Mouse (Mus musculus): Measurements from ENCODE around the gene B3gnt9. TPM values are rescaled to one million over a fixed set of nuclear protein-coding genes. Genes with fewer than 3 reads are reported as not detected.

B3gnt9 gene
- polyA plus RNA-seq, 1 experiment from 2014 or later: 24.8 TPM

DNA sequence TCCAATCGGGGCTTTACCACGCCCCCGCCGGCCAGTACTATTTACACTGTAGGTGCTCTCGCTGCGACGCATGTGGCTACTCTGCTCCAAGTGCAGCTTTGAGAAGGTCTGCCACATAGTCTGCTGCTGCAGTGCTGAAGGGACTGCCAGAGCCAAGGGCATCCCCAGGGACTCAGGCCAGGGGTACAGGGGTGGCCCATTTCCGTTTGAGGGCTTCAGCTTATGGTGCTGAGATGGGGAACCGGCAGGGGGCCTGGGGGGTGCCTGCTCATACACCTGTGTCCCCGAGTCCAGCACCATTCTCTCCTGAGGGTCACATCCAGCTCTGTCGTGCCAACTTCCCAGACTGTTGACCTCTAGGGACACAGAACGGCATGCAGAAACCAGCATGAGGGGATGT is 30.6 kb upstream of the B3gnt9 start:
- Histone ChIP-seq H3K9me3 (ENCODE audit: low read length) (no peaks in the 10 kb centered on the region), H3K9ac (replicated peaks; ENCODE audit: low read depth) (no peak overlapping the region), H3K4me1 (ENCODE audit: insufficient read depth, low read depth, low read length) (peaks cover 10% of the 10 kb centered on the region), H3K36me3 (ENCODE audit: insufficient read depth, low read length) (no peaks in the 10 kb centered on the region), H3K27me3 (replicated peaks; ENCODE audit: insufficient read depth, low read length) (0 out of 2 replicates have a peak, but pooled peaks cover 4% of the 10 kb centered on the region), H3K4me2 (replicated peaks; ENCODE audit: low read depth, low read length) (no peak overlapping the region), H3K4me3 (ENCODE audit: low read depth, low read length) (no peak overlapping the region), H3K27ac (ENCODE audit: low read length) (no peak overlapping the region)
- TF ChIP-seq EP300 (IDR thresholded peaks at IDR 0.05) (no peak), CTCF (IDR thresholded peaks at IDR 0.05) (no peak)
- 43% methylated on average over 12 of the region's 12 CpGs for WGBS
- ATAC-seq (no peak), DNase-seq (ENCODE audit: low spot score) (no peak)

DNA sequence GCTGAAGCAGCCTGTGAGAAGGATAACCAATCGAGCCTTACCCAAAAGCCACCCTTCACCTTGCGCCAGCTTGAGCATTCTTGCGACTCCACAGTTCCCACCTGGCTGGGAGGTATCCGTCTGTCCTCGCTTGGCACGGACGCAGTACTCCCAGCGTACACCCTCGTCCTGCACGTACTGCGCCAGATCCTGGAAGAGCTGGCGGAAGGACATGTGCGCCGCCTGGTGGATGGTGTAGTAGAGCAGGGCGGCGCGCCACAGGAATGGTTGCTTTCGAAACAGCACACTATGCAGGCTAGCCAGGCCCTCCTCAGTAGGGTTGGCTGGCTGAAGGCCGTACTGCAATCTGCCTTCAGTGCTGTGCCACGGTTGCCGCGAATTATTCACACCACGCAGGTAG is 28.1 kb upstream of the B3gnt9 start:
- peak; percentile 76 for ATAC-seq
- Histone ChIP-seq H3K4me3 (ENCODE audit: low read depth, low read length) (no peak overlapping the region), H3K4me1 (ENCODE audit: insufficient read depth, low read depth, low read length) (no peaks in the 10 kb centered on the region; the same call in 1 of the 2 replicates), H3K4me2 (replicated peaks; ENCODE audit: low read depth, low read length) (no peak overlapping the region), H3K27me3 (replicated peaks; ENCODE audit: insufficient read depth, low read length) (peaks cover 10% of the 10 kb centered on the region; the same call in 1 of the 2 replicates), H3K9ac (replicated peaks; ENCODE audit: low read depth) (no peak overlapping the region), H3K36me3 (ENCODE audit: insufficient read depth, low read length) (no peaks in the 10 kb centered on the region), H3K9me3 (ENCODE audit: low read length) (no peaks in the 10 kb centered on the region), H3K27ac (ENCODE audit: low read length) (no peak overlapping the region)
- TF ChIP-seq EP300 (IDR thresholded peaks at IDR 0.05): no peak
- peak; percentile 99 for TF ChIP-seq CTCF (IDR thresholded peaks at IDR 0.05)
- peak; percentile 88 for DNase-seq (ENCODE audit: low spot score)
- WGBS: 36% methylated on average over 23 of the region's 23 CpGs

DNA sequence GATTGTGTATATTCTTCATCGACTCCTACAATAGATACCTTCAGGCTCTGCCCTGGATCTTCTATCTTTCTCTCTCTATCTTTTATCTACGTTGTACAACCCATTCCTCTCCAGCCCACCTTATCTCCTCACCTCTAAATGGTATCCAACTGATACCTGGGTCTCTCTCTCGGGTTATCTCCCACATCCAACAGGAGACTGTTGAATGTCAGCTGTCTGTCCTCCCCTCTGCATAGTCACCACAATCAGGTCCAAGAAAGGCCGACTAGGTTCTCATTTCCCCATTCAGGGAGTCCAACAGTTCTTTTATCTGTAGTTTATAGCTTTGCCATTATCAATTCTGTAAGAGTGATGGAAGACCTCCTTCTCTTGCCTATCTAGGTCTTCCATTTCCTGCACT is 27.3 kb upstream of the B3gnt9 start:
- H3K9me3 ChIP-seq (ENCODE audit: low read length): no peaks in the 10 kb centered on the region
- H3K4me2 ChIP-seq (replicated peaks; ENCODE audit: low read depth, low read length): no peak overlapping the region
- DNase-seq (ENCODE audit: low spot score): no peak
- no peak overlapping the region for H3K4me3 ChIP-seq (ENCODE audit: low read depth, low read length)
- WGBS: 84% methylated on average over 4 of the region's 4 CpGs
- TF ChIP-seq EP300 (IDR thresholded peaks at IDR 0.05) (no peak), CTCF (IDR thresholded peaks at IDR 0.05) (no peak)
- H3K4me1 ChIP-seq (ENCODE audit: insufficient read depth, low read depth, low read length): no peaks in the 10 kb centered on the region; the same call in 1 of the 2 replicates
- no peak overlapping the region for H3K9ac ChIP-seq (replicated peaks; ENCODE audit: low read depth)
- ATAC-seq: no peak
- no peak overlapping the region for H3K27ac ChIP-seq (ENCODE audit: low read length)
- H3K36me3 ChIP-seq (ENCODE audit: insufficient read depth, low read length): no peaks in the 10 kb centered on the region
- peaks cover 11% of the 10 kb centered on the region; the same call in 1 of the 2 replicates for H3K27me3 ChIP-seq (replicated peaks; ENCODE audit: insufficient read depth, low read length)

DNA sequence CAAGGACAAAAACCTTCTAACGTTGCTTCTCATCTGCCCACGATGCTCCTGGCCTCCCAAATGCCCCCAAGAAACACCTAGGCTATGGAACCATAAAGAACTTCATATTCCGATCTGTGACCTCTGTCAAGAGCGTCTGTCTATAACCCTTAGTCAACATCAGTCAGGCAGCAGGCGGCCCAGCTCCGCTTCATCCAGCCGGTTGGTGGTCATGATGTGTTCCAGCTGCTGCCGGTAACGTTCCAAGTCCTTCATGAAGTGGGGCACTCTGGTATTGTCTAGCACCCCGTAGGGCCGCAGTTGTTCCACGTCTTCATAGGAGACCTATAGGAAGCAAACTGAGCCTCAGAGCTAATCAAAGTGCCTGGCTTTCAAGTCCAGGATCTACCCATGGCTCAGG is 26.9 kb upstream of the B3gnt9 start:
- H3K9me3 ChIP-seq (ENCODE audit: low read length): no peaks in the 10 kb centered on the region
- no peak overlapping the region for H3K9ac ChIP-seq (replicated peaks; ENCODE audit: low read depth)
- no peak overlapping the region for H3K27ac ChIP-seq (ENCODE audit: low read length)
- 61% methylated on average over 12 of the region's 12 CpGs for WGBS
- ATAC-seq (peak; percentile 46; the same call in 1 of the 2 replicates), DNase-seq (ENCODE audit: low spot score) (peak; percentile 56)
- no peak for TF ChIP-seq CTCF (IDR thresholded peaks at IDR 0.05)
- no peak for TF ChIP-seq EP300 (IDR thresholded peaks at IDR 0.05)
- H3K4me1 ChIP-seq (ENCODE audit: insufficient read depth, low read depth, low read length): no peaks in the 10 kb centered on the region; the same call in none of the 2 replicates
- H3K36me3 ChIP-seq (ENCODE audit: insufficient read depth, low read length): no peaks in the 10 kb centered on the region
- no peak overlapping the region for H3K4me2 ChIP-seq (replicated peaks; ENCODE audit: low read depth, low read length)
- H3K4me3 ChIP-seq (ENCODE audit: low read depth, low read length): no peak overlapping the region
- peaks cover 11% of the 10 kb centered on the region; the same call in 1 of the 2 replicates for H3K27me3 ChIP-seq (replicated peaks; ENCODE audit: insufficient read depth, low read length)

DNA sequence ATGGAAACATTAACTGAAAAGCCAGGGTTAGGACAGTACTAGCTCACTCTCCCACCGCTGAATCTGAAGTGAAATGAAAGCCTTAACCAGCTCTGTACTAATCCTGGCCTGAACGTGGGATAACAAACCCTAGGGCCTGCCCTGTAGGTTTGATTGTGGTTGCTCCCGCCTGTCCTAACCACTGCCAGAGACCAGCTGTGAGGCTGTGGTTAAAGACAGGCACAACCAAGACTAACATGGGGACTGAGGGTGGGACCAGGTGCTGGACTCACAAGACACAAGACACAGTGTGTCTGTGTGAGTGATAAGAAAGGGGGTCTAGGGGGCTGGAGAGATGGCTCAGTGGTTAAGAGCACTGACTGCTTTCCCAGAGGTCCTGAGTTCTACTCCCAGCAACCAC is 25.6 kb upstream of the B3gnt9 start:
- Histone ChIP-seq H3K4me1 (ENCODE audit: insufficient read depth, low read depth, low read length) (no peaks in the 10 kb centered on the region; the same call in none of the 2 replicates), H3K27me3 (replicated peaks; ENCODE audit: insufficient read depth, low read length) (peaks cover 11% of the 10 kb centered on the region; the same call in 1 of the 2 replicates)
- WGBS: 79% methylated on average over 3 of the region's 3 CpGs

DNA sequence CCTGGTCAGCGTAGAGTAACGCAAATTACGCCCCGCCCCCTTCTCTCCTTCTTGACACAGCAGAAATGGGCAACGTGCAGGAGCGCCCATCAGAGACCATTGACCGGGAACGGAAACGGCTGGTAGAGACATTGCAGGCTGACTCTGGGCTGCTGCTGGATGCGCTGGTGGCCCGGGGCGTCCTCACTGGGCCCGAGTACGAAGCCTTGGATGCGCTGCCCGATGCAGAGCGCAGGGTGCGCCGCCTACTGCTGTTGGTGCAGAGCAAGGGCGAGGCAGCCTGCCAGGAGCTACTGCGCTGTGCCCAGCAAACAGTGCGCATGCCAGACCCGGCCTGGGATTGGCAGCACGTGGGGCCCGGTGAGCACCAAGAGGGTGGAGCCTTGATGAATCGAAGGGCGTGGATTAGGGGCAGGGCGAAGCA is 24.0 kb upstream of the B3gnt9 start:
- TF ChIP-seq EP300 (IDR thresholded peaks at IDR 0.05) (no peak), CTCF (IDR thresholded peaks at IDR 0.05) (peak; percentile 64)
- Histone ChIP-seq H3K27me3 (replicated peaks; ENCODE audit: insufficient read depth, low read length) (peaks cover 18% of the 10 kb centered on the region), H3K9ac (replicated peaks; ENCODE audit: low read depth) (no peak overlapping the region), H3K9me3 (ENCODE audit: low read length) (no peaks in the 10 kb centered on the region), H3K36me3 (ENCODE audit: insufficient read depth, low read length) (no peaks in the 10 kb centered on the region), H3K4me1 (ENCODE audit: insufficient read depth, low read depth, low read length) (no peaks in the 10 kb centered on the region; the same call in none of the 2 replicates), H3K4me3 (ENCODE audit: low read depth, low read length) (no peak overlapping the region; the same call in 1 of the 2 replicates), H3K4me2 (replicated peaks; ENCODE audit: low read depth, low read length) (peak overlapping the region; percentile 44), H3K27ac (ENCODE audit: low read length) (no peak overlapping the region)
- WGBS: 5% methylated on average over 28 of the region's 28 CpGs
- ATAC-seq (peak; percentile 77), DNase-seq (ENCODE audit: low spot score) (peak; percentile 87)

More for the DNA sequence above, 25.6 kb upstream of the B3gnt9 start:
- H3K27ac ChIP-seq (ENCODE audit: low read length): no peak overlapping the region
- no peaks in the 10 kb centered on the region for H3K36me3 ChIP-seq (ENCODE audit: insufficient read depth, low read length)
- H3K9ac ChIP-seq (replicated peaks; ENCODE audit: low read depth): no peak overlapping the region
- no peak overlapping the region for H3K4me2 ChIP-seq (replicated peaks; ENCODE audit: low read depth, low read length)
- no peak overlapping the region for H3K4me3 ChIP-seq (ENCODE audit: low read depth, low read length)
- ATAC-seq: no peak
- no peak for DNase-seq (ENCODE audit: low spot score)
- TF ChIP-seq CTCF (IDR thresholded peaks at IDR 0.05) (no peak), EP300 (IDR thresholded peaks at IDR 0.05) (no peak)
- H3K9me3 ChIP-seq (ENCODE audit: low read length): no peaks in the 10 kb centered on the region

Measured in lung, postnatal 0 days (tissue).